Mouse (Mus musculus): Measurements from ENCODE around the gene Bmp2k.

Gene Bmp2k

GRCm38 (mm10) chr5:97111207-97111910, 113.9 kb downstream of the Bmp2k start, which contains the start of gene Paqr3:
TSS of gene Paqr3 (minus strand) at chr5:97111596.
- peak; percentile 99 for DNase-seq

DNA sequence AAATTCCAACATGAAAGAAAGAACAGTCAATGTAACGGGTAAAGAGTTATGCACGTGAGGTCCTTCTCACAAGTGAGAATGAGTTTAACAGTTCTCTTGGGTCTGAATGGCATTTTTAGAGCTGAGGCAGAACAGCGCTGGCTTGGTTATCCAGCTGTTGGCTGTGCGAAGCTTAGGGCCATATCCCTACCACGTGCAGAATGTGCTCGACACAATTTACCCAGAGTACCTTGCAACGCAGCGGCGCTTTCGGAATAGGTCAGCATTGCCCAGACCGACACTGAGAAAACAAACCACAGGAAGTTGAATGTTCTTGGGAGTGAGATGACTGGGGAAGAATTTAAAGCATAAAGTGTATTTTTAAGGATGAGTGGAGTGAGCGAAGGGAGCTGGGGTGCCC, 127.5 kb downstream of the Bmp2k start:
- no peak for DNase-seq

DNA sequence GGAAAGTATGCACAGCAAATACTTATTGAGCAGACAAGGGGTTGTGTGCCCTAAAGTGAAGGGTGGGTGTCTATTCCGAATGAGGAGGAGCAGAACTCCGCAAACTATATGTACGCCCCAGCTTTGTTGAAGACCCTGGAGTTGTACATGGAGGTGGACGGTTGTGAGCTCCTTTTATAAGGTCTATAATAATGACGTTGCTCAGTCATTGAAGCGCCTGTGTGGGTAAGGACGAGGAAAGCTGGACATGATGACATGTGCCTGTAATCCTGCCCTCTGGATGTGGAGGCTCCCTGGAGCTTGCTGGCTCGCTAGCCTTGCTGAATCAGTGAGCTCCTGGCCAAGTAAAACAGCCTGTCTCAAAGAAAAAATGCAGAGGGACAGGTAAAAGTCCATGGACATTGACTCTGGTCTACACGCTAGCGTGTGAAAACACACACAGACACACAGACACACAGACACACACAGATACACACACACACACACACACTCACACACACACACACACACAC, 128.0 kb downstream of the Bmp2k start:
- DNase-seq: no peak

GRCm38 (mm10) chr5:97126005-97126404, 128.5 kb downstream of the Bmp2k start:
- peak; percentile 48 to 54 for DNase-seq

DNA sequence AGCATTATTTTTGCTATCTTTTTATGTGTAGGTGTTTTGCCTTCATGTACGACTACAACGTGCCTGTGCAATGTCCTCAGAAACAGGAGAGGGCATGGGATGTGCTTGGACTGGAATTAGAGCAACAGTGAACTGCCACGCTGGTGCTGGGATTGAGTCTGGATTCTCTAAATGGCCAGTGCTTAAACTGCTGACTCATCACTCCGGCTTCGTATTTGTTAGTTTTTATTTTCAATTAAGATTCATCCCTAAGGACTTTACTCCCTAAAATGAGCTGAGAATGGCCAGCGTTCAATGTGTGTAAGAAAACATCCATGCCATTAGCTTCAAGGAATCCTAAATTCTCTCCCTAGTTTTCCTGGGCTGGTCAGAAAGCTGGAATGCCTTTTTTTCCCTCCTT, 129.8 kb downstream of the Bmp2k start:
- no peak for DNase-seq

GRCm38 (mm10) chr5:97128242-97129226, 131.0 kb downstream of the Bmp2k start:
- DNase-seq: peak; percentile 39 to 46

- no peak for DNase-seq
Observed at GRCm38 (mm10) chr5:97129589-97129988, 132.1 kb downstream of the Bmp2k start.

DNA sequence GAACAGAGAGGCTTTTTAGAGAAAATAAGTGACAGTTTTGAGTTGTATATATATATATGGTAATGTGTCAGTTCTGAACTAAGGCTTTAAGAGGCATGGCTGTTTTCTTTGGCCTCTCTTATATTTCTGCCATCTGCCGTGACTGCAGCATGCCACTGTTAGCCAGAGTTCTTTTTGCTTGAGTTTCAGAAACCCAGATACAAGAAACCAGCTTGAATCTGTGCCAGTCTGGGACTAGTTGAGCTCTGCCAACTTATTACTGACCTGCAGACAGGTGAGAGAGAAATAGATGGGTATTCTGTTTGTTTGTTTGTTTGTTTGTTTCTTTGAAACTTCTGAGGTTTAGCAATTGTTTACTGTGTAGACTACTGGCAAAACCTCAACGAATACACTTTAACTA, 137.8 kb downstream of the Bmp2k start:
- DNase-seq: no peak

Data from B cell, adult 2 months (primary cell).